Mouse (Mus musculus) spleen, adult 18-20 months (tissue): Measurements from ENCODE around the gene Cfdp1.

ENCODE experiments used
- DNase-seq, 2 experiments: peaks; one replicate each; pipeline ENCODE4 v3.0.0; 2022; ENCODE audit warnings: mixed read lengths in 2 of 2

Gene Cfdp1

GRCm38 (mm10) chr8:111765096-111765495, 89.0 kb downstream of the Cfdp1 start:
- no peak for DNase-seq

- no peak for DNase-seq
Observed at GRCm38 (mm10) chr8:111760708-111761107, 93.4 kb downstream of the Cfdp1 start.

- DNase-seq: no peak
Observed at GRCm38 (mm10) chr8:111758817-111759216, 95.3 kb downstream of the Cfdp1 start.

- no peak for DNase-seq
Observed at GRCm38 (mm10) chr8:111757599-111757998, 96.5 kb downstream of the Cfdp1 start.

- DNase-seq: no peak
Observed at GRCm38 (mm10) chr8:111754736-111755135, 99.4 kb downstream of the Cfdp1 start.

- DNase-seq: no peak
Observed at GRCm38 (mm10) chr8:111754088-111754487, 100.0 kb downstream of the Cfdp1 start.

- DNase-seq: no peak
Observed at GRCm38 (mm10) chr8:111748766-111749165, 105.3 kb downstream of the Cfdp1 start.

- no peak for DNase-seq
Observed at GRCm38 (mm10) chr8:111747866-111748649, 106.0 kb downstream of the Cfdp1 start.

GRCm38 (mm10) chr8:111746582-111747465, 107.3 kb downstream of the Cfdp1 start:
- no peak for DNase-seq

GRCm38 (mm10) chr8:111745591-111746418, 108.3 kb downstream of the Cfdp1 start:
- peak in 1 of 2 experiments; percentile 48 for DNase-seq

GRCm38 (mm10) chr8:111745086-111745485, 109.0 kb downstream of the Cfdp1 start:
- no peak for DNase-seq

- no peak for DNase-seq
Observed at GRCm38 (mm10) chr8:111743792-111744696, 110.0 kb downstream of the Cfdp1 start, which contains the start of gene Bcar1. Gene Bcar1 (minus strand): TSS chr8:111743809.

- no peak for DNase-seq
Observed at GRCm38 (mm10) chr8:111743101-111743791, 110.8 kb downstream of the Cfdp1 start.

- DNase-seq: no peak
Observed at GRCm38 (mm10) chr8:111742261-111743037, 111.6 kb downstream of the Cfdp1 start.

- DNase-seq: no peak
Observed at GRCm38 (mm10) chr8:111741556-111741955, 112.5 kb downstream of the Cfdp1 start.

- no peak for DNase-seq
Observed at GRCm38 (mm10) chr8:111740994-111741393, 113.1 kb downstream of the Cfdp1 start.

GRCm38 (mm10) chr8:111740301-111740711, 113.8 kb downstream of the Cfdp1 start:
- no peak for DNase-seq

GRCm38 (mm10) chr8:111739604-111740003, 114.5 kb downstream of the Cfdp1 start:
- no peak for DNase-seq

- no peak for DNase-seq
Observed at GRCm38 (mm10) chr8:111738867-111739266, 115.2 kb downstream of the Cfdp1 start.

GRCm38 (mm10) chr8:111736321-111736720, 117.8 kb downstream of the Cfdp1 start:
- no peak for DNase-seq
